Mouse (Mus musculus) cerebellum, adult 2 months (tissue): ENCODE data around the gene Uba52.

Source experiments
- CTCF ChIP-seq: fragments of 200-500 bp; IDR thresholded peaks from 2 replicates; pipeline ENCODE4 v1.5.1; 2011; ENCODE audit warnings: low read depth, mild to moderate bottlenecking, control low read depth, low read length, moderate library complexity, borderline replicate concordance; ENCODE audit not compliant: insufficient read depth
- POLR2A ChIP-seq: fragments of 200-500 bp; IDR thresholded peaks from 2 replicates; pipeline ENCODE4 v1.6.1; 2011; ENCODE audit warnings: low read length, control low read depth, borderline replicate concordance; ENCODE audit not compliant: insufficient read depth

- TF ChIP-seq CTCF (no peak), POLR2A (no peak)
Measured at GRCm38 (mm10) chr8:70505698-70506327, 4.8 kb downstream of the Uba52 start.
